Mouse (Mus musculus) neural tube, embryonic 11.5 days (tissue): ENCODE measurements around the gene Fut8. TPM values are rescaled to one million over a fixed set of nuclear protein-coding genes. Genes with fewer than 3 reads are reported as not detected.

ENCODE experiments used
- ATAC-seq: fragments of 200-750 bp; cut with Nextera tagmentation; 2 replicates; pipeline ENCODE4 v1.8.0; 2017; ENCODE audit warnings: moderate number of reproducible peaks, mild to moderate bottlenecking, moderate TSS enrichment, moderate library complexity; ENCODE audit not compliant: insufficient read depth, low FRiP score, low TSS enrichment
- DNase-seq: peaks from one replicate; pipeline ENCODE4 v3.0.0-alpha.2; 2015; ENCODE audit warnings: low spot score
- H3K27ac ChIP-seq: fragments of 300-500 bp; sonication (generic); 2 replicates; pipeline ENCODE4 v1.5.1; 2014; ENCODE audit warnings: low read depth, mild to moderate bottlenecking, low read length
- H3K27me3 ChIP-seq: fragments of 300-500 bp; sonication (generic); 2 replicates; pipeline ENCODE4 v1.6.1; 2014; ENCODE audit warnings: mild to moderate bottlenecking, low read length, mixed read lengths; ENCODE audit not compliant: control insufficient read depth, insufficient read depth
- H3K36me3 ChIP-seq: fragments of 300-500 bp; sonication (generic); 2 replicates; pipeline ENCODE4 v1.6.1; 2014; ENCODE audit warnings: mild to moderate bottlenecking, low read length, moderate library complexity, mixed read lengths; ENCODE audit not compliant: control insufficient read depth, insufficient read depth
- H3K4me1 ChIP-seq: fragments of 300-500 bp; sonication (generic); 2 replicates; pipeline ENCODE4 v1.6.1; 2014; ENCODE audit warnings: low read length, mixed read lengths; ENCODE audit not compliant: control insufficient read depth, insufficient read depth
- H3K4me2 ChIP-seq: fragments of 300-500 bp; sonication (generic); 2 replicates; pipeline ENCODE4 v1.6.1; 2014; ENCODE audit warnings: low read depth, mild to moderate bottlenecking, moderate library complexity
- H3K4me3 ChIP-seq: fragments of 300-500 bp; sonication (generic); 2 replicates; pipeline ENCODE4 v1.5.1; 2014; ENCODE audit warnings: low read depth, low read length
- H3K9ac ChIP-seq: fragments of 300-500 bp; sonication (generic); 2 replicates; pipeline ENCODE4 v1.6.1; 2014; ENCODE audit warnings: mild to moderate bottlenecking, low read length
- H3K9me3 ChIP-seq: fragments of 300-500 bp; sonication (generic); 2 replicates; pipeline ENCODE4 v1.6.1; 2016; ENCODE audit warnings: low read length; ENCODE audit not compliant: control insufficient read depth
- WGBS: fragments of 180-500 bp; shearing (Covaris S2); extraction: QIAGEN DNeasy Blood & Tissue Kit; methylation state at CpG from one replicate; pipeline ENCODE4 v1.1.7; 2014; 5-methylcytosine and 5-hydroxymethylcytosine counted together
- polyA plus RNA-seq: library from polyadenylated mRNA; unstranded; fragments of >200 nt; fragmentation: Nextera tagmentation; extraction: Ambion mirVana; gene quantifications from 2 replicates; pipeline ENCODE4 v1.2.1, GENCODE M21; 2014

The Fut8 gene
- polyA plus RNA-seq, 1 experiment from 2014 or later: 36.7 TPM

DNA sequence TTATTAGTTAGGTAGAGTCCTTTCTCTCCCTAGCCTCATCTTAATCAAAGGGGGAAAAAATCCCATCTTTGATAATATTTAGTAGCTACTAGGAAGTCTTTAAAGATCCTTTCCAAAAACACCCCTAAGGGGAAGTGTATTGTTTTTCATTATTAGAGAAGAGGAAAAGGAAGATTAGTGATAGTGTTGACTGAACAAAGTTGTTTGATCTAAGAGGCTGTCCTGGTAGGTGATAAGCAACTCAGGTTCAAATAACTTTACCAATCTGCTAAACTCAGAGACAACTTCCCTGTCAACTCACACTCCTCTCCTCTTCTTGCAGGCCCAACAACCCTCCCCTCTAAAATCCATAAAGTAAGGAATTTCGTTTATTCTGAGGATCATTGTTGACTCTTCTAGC, 190.2 kb downstream of the Fut8 start:
- H3K4me2 ChIP-seq: no peak overlapping the region
- H3K4me3 ChIP-seq: no peak overlapping the region
- H3K36me3 ChIP-seq: no peaks in the 10 kb centered on the region
- no peaks in the 10 kb centered on the region for H3K4me1 ChIP-seq
- ATAC-seq (no peak), DNase-seq (no peak)
- H3K9me3 ChIP-seq: no peaks in the 10 kb centered on the region
- H3K27me3 ChIP-seq: no peaks in the 10 kb centered on the region
- H3K27ac ChIP-seq: no peak overlapping the region
- WGBS: 85% methylated on average over 1 of the region's 1 CpGs
- no peak overlapping the region for H3K9ac ChIP-seq

DNA sequence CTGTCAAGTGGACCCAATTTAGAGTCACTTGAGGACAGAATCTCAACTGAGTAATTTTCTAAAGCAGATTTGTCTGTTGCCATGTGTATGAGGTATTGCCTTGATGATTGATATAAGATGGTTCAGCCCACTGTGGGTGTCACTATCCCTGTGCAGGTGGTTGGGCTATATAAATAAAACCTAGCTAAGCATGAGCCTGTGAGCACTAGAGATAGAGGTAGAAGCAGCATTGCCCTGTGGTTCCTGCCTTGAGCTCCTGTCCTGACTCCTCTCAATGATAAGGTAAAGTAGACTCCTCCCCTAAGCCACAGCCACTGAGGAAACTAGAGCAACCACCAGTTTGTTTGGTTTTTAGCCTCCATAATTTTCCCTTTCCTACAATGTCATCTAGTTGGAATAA, 191.5 kb downstream of the Fut8 start:
- no peaks in the 10 kb centered on the region for H3K9me3 ChIP-seq
- ATAC-seq (no peak), DNase-seq (no peak)
- H3K36me3 ChIP-seq: no peaks in the 10 kb centered on the region
- no peaks in the 10 kb centered on the region for H3K4me1 ChIP-seq
- no peak overlapping the region for H3K4me3 ChIP-seq
- no peak overlapping the region for H3K4me2 ChIP-seq
- no peak overlapping the region for H3K27ac ChIP-seq
- no peaks in the 10 kb centered on the region for H3K27me3 ChIP-seq
- H3K9ac ChIP-seq: no peak overlapping the region

DNA sequence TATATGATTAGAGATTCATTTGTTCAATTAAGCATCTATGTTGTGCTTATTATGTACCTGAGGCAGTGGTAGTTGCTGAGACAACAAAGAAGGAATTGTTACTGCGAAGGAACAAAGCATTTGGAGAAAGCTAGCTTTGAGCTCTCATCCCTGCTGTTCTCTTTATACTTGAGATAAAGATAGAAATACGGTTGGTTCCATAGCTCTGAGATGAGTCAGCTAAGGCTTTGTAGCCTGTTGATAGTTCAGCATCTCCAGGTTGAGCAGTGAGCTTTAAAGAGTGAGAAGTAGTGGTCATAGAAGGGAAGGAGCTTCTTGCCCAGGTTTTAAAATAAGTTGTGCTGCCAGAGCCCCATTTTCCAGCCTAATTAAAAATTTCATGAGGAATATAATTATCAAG, 198.8 kb downstream of the Fut8 start:
- no peaks in the 10 kb centered on the region for H3K36me3 ChIP-seq
- no peaks in the 10 kb centered on the region for H3K27me3 ChIP-seq
- WGBS: 80% methylated on average over 2 of the region's 2 CpGs
- H3K4me1 ChIP-seq: no peaks in the 10 kb centered on the region
- ATAC-seq (no peak), DNase-seq (no peak)
- H3K9ac ChIP-seq: no peak overlapping the region
- no peak overlapping the region for H3K27ac ChIP-seq
- H3K4me2 ChIP-seq: no peak overlapping the region
- no peaks in the 10 kb centered on the region for H3K9me3 ChIP-seq
- no peak overlapping the region for H3K4me3 ChIP-seq

DNA sequence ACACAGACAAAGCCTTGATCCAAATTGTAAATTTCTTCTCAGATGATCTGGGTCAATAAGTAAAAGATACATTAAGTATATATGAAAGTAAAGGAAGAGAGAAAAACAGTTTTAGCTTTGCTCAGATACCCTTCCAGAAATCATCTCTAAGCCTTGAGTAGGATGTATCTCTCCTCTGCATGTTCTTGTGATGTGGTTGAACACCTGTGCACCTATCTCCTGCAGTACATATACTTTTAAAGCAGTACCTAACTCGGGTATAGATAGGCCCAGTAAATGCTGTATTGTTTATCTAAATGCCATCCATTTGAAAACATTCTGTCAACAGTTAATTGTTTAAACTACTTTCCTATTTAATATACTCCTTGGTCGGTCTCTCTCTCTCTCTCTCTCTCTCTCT, 212.9 kb downstream of the Fut8 start:
- H3K9me3 ChIP-seq: no peaks in the 10 kb centered on the region
- H3K27ac ChIP-seq: no peak overlapping the region
- no peaks in the 10 kb centered on the region for H3K27me3 ChIP-seq
- WGBS: 73% methylated on average over 2 of the region's 2 CpGs
- H3K36me3 ChIP-seq: no peaks in the 10 kb centered on the region
- no peak overlapping the region for H3K4me3 ChIP-seq
- no peaks in the 10 kb centered on the region for H3K4me1 ChIP-seq
- ATAC-seq (no peak), DNase-seq (no peak)
- no peak overlapping the region for H3K4me2 ChIP-seq
- H3K9ac ChIP-seq: no peak overlapping the region

DNA sequence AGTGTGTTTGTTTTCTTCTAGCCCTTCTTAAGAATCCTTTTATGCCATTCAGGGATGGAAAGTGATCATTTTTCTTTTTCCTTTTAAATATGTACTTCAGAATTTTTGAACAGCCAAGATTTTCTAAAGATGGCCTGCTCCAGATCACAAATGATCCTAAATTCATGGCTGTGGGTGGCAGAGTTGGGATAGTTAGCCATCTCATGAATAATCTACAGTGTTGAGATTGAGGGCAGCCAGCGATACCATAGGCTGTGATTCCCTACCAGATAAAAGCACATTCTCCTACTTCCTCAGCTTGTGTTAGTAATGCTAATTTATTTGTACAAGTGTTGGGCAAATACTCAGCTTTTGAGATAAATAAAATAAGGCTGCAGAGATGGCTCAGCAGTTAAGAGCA, 228.3 kb downstream of the Fut8 start:
- H3K4me3 ChIP-seq: no peak overlapping the region
- H3K27me3 ChIP-seq: no peaks in the 10 kb centered on the region
- no peaks in the 10 kb centered on the region for H3K36me3 ChIP-seq
- H3K27ac ChIP-seq: no peak overlapping the region
- WGBS: 80% methylated on average over 1 of the region's 1 CpGs
- DNase-seq: no peak
- ATAC-seq: no peak
- H3K9ac ChIP-seq: no peak overlapping the region
- H3K4me2 ChIP-seq: no peak overlapping the region
- no peaks in the 10 kb centered on the region for H3K4me1 ChIP-seq
- H3K9me3 ChIP-seq: no peaks in the 10 kb centered on the region

DNA sequence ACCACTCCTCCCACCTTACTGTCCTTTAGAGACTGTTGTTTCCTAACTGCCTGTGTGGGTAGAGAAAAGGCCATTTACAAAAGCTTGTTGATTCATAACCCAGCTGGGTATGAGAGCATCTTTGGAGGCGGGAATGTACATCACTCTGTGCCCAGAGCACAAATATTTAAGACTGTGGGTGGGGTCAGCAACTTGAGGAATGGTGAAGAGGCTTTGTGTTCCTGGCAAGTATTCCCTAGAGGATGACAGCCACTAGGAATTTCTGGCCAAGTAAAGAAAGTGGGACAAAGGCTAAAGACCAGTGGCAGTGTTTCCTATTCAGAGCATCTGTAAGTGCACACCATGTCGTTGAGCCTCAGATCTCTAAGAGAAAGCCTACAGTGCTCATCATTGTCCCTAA, 242.0 kb downstream of the Fut8 start:
- no peak overlapping the region for H3K9ac ChIP-seq
- ATAC-seq (no peak), DNase-seq (no peak)
- H3K9me3 ChIP-seq: no peaks in the 10 kb centered on the region
- no peaks in the 10 kb centered on the region for H3K36me3 ChIP-seq
- H3K4me1 ChIP-seq: 0 out of 2 replicates have a peak, but pooled peaks cover 7% of the 10 kb centered on the region
- WGBS: 70% methylated on average over 2 of the region's 2 CpGs
- no peak overlapping the region for H3K4me3 ChIP-seq
- no peak overlapping the region for H3K27ac ChIP-seq
- no peaks in the 10 kb centered on the region for H3K27me3 ChIP-seq
- H3K4me2 ChIP-seq: no peak overlapping the region

DNA sequence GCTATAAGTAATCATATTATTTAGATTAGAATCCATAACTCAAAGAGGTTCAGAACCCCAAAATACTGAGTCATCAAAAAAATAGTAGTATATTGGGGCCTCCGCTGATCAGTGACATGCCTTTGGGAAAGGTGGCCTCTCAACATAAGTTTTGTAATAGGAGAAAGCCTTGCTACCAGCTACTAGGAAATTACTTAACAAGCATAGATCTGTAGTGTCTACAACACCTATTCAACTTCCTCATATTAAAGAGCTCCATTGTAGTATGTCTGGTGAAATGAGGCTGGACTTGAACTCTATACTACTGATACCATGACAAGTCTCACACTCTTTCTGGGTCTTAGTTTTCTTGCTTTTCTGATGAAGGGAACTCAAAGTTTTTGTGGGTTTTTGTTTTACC, 243.2 kb downstream of the Fut8 start:
- WGBS: 100% methylated on average over 1 of the region's 1 CpGs
- Histone ChIP-seq H3K36me3 (no peaks in the 10 kb centered on the region), H3K27me3 (no peaks in the 10 kb centered on the region), H3K27ac (no peak overlapping the region), H3K4me1 (0 out of 2 replicates have a peak, but pooled peaks cover 7% of the 10 kb centered on the region), H3K9ac (no peak overlapping the region), H3K4me2 (no peak overlapping the region), H3K4me3 (no peak overlapping the region), H3K9me3 (no peaks in the 10 kb centered on the region)
- ATAC-seq (no peak), DNase-seq (no peak)

DNA sequence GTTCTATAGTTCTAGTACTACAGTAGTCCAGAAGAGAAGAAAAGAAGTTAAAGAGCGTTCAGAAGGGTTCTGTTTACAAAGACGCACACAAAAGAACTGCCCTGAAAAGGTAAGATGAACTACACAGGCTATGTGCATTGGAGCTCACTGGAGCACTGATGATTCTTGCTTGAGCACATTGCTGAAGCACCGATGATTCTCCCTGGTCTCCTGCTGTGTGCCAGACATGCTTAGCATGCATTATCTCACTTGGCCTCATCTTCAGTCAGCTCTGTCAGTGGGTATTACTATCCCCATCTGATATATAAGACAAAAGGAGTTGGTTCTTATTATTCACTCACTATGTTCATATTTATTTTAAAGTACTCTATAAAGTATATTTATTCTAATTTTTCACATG, 243.9 kb downstream of the Fut8 start:
- H3K27me3 ChIP-seq: no peaks in the 10 kb centered on the region
- WGBS: 39% methylated on average over 3 of the region's 3 CpGs

DNA sequence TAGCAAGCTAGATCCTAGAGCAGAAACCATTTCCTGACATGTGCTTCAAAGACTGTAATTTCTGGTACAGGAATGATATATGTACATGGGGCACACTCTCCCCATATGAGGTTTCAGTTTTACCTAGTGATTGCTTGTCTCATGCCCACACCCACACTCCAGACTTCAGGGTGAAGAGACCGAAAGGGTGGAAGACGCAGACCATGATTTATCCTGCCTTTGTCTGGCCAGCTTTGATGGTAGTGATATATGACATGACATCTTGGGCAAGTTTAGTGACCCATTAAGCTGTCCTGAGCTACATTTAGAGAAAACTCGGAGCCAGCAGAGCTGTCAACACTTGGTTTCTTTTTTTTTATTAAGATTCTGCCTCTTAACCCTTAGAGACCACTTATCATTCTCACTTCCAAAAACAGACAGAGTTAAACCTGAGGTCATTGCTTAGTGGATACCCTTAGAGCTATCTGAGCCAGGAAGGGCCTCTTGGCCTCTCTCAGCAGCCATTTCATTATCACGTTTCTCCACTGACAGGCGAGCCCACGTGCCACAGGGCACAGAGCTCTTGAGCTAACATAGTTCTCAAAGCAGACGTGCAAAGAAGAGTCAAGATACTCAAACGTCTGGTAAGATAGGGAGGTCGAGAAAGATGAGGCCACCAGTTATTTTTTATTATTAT, 245.4 kb downstream of the Fut8 start:
- DNase-seq (no peak), ATAC-seq (no peak)
- no peak overlapping the region for H3K4me2 ChIP-seq
- no peak overlapping the region for H3K4me3 ChIP-seq
- H3K27me3 ChIP-seq: no peaks in the 10 kb centered on the region
- no peaks in the 10 kb centered on the region for H3K36me3 ChIP-seq
- WGBS: 34% methylated on average over 9 of the region's 9 CpGs
- H3K27ac ChIP-seq: no peak overlapping the region
- 0 out of 2 replicates have a peak, but pooled peaks cover 7% of the 10 kb centered on the region for H3K4me1 ChIP-seq
- no peaks in the 10 kb centered on the region for H3K9me3 ChIP-seq
- no peak overlapping the region for H3K9ac ChIP-seq

More for the DNA sequence above, 243.9 kb downstream of the Fut8 start:
- Histone ChIP-seq H3K27ac (no peak overlapping the region), H3K36me3 (no peaks in the 10 kb centered on the region), H3K4me2 (no peak overlapping the region), H3K4me1 (0 out of 2 replicates have a peak, but pooled peaks cover 7% of the 10 kb centered on the region), H3K9me3 (no peaks in the 10 kb centered on the region), H3K9ac (no peak overlapping the region), H3K4me3 (no peak overlapping the region)
- DNase-seq (no peak), ATAC-seq (no peak)
